Mouse (Mus musculus) C2C12 (cell line): Measurements from ENCODE around the gene Lurap1l. TPM values are rescaled to one million over a fixed set of nuclear protein-coding genes. Genes with fewer than 3 reads are reported as not detected.

ENCODE experiments used
- H3K27me3 ChIP-seq: one replicate; pipeline ENCODE4 v1.6.1; 2011; ENCODE audit not compliant: control insufficient read depth, insufficient read depth, insufficient read length
- H3K36me3 ChIP-seq: one replicate; pipeline ENCODE4 v1.6.1; 2011; ENCODE audit not compliant: control insufficient read depth, insufficient read depth
- H3K4me3 ChIP-seq: one replicate; pipeline ENCODE4 v1.5.1; 2011; ENCODE audit warnings: mild to moderate bottlenecking, control low read depth; ENCODE audit not compliant: poor library complexity, insufficient read depth, severe bottlenecking
- H3K79me2 ChIP-seq: one replicate; pipeline ENCODE4 v1.6.1; 2011; ENCODE audit not compliant: control insufficient read depth, insufficient read depth
- H3K79me3 ChIP-seq: one replicate; pipeline ENCODE4 v1.6.1; 2011; ENCODE audit warnings: low read depth, control low read depth
- H3ac ChIP-seq: one replicate; pipeline ENCODE3; 2011; ENCODE audit warnings: low read depth; ENCODE audit not compliant: control insufficient read depth, insufficient read length
- CEBPB ChIP-seq: IDR thresholded peaks from one replicate; pipeline ENCODE4 v1.6.1; 2011; ENCODE audit warnings: low read depth, mild to moderate bottlenecking, control low read depth, moderate library complexity
- CTCF ChIP-seq: IDR thresholded peaks from one replicate; pipeline ENCODE4 v1.5.1; 2011; ENCODE audit not compliant: control insufficient read depth, insufficient read depth, insufficient read length
- FOSL1 ChIP-seq: IDR thresholded peaks from one replicate; pipeline ENCODE4 v1.8.0; 2011; ENCODE audit warnings: mild to moderate bottlenecking, low read length; ENCODE audit not compliant: poor library complexity, insufficient read depth, severe bottlenecking
- MAX ChIP-seq: IDR thresholded peaks from one replicate; pipeline ENCODE4 v1.6.1; 2011; ENCODE audit warnings: mild to moderate bottlenecking, control low read depth
- MYOD1 ChIP-seq: IDR thresholded peaks from one replicate; pipeline ENCODE4 v1.6.1; 2011; ENCODE audit warnings: low read depth; ENCODE audit not compliant: control insufficient read depth, insufficient read length
- MYOG ChIP-seq: IDR thresholded peaks from one replicate; pipeline ENCODE4 v1.6.1; 2011; ENCODE audit not compliant: control insufficient read depth, insufficient read length; ENCODE audit errors: extremely low read depth
- USF1 ChIP-seq: IDR thresholded peaks from one replicate; pipeline ENCODE4 v1.6.1; 2011; ENCODE audit warnings: low read depth, mild to moderate bottlenecking, control low read depth, moderate library complexity
- microRNA-seq: library from miRNA; unstranded; fragments of <30 nt; microRNA quantifications from one replicate; pipeline ENCODE4, GENCODE M21; 2019; ENCODE audit warnings: borderline microRNAs expressed
- polyA plus RNA-seq: library from polyadenylated mRNA; unstranded; fragments of >200 nt; fragmentation: generic; extraction: Trizol; gene quantifications from one replicate; pipeline ENCODE4 v1.2.1, GENCODE M21; 2012; ENCODE audit warnings: missing spikeins

The Lurap1l gene
- polyA plus RNA-seq, 1 experiment, result 42.9 TPM

DNA sequence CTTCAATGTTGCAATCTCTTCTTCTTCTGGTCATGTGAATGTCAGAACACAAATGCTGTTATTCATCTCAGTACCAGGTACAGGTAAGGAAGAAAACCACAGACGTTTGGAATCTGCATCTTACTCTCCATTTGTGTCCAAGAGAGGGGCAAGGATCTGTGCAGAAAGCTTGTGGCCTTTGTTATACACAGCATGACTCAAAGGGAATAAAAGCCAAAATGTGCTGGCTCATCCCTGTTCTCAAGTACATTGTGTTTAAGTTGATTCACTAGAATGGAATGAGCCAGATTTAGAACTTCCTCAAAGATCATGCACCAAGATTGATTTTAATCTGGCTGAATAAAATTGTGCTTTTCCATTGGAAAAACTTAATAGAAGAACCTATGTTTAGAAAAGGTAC lies 61.4 kb downstream of the Lurap1l start:
- Histone ChIP-seq H3K27me3 (no peaks in the 10 kb centered on the region), H3K79me3 (no peaks in the 10 kb centered on the region), H3K36me3 (peaks cover 4% of the 10 kb centered on the region), H3ac (no peak overlapping the region), H3K79me2 (no peaks in the 10 kb centered on the region), H3K4me3 (no peak overlapping the region)
- TF ChIP-seq CTCF (no peak), MYOG (no peak), FOSL1 (no peak), CEBPB (peak; percentile 41), USF1 (no peak)

DNA sequence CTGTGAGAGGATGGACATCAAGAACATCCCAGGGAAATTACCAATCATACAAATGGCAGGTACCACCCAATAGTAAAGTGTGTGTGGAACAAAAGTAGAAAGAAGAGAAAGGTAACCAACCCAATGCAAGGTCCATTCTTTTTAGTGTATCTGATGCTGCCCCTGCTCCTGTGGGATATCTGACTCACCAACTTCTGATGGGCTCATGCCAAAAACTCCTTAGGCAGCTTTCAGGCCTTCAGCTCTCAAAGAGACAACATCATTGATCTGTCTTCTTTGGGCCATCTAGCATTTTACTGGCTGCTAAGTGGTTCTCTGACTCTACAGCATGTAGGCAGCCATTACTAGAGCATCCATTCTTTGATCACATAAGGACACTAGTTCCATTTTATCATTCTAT lies 63.5 kb downstream of the Lurap1l start:
- Histone ChIP-seq H3K79me3 (no peaks in the 10 kb centered on the region), H3K27me3 (no peaks in the 10 kb centered on the region), H3ac (no peak overlapping the region), H3K36me3 (peaks cover 4% of the 10 kb centered on the region), H3K4me3 (no peak overlapping the region), H3K79me2 (no peaks in the 10 kb centered on the region)
- TF ChIP-seq USF1 (no peak), MYOG (no peak), MAX (no peak), CEBPB (no peak), FOSL1 (no peak), CTCF (no peak), MYOD1 (no peak)

DNA sequence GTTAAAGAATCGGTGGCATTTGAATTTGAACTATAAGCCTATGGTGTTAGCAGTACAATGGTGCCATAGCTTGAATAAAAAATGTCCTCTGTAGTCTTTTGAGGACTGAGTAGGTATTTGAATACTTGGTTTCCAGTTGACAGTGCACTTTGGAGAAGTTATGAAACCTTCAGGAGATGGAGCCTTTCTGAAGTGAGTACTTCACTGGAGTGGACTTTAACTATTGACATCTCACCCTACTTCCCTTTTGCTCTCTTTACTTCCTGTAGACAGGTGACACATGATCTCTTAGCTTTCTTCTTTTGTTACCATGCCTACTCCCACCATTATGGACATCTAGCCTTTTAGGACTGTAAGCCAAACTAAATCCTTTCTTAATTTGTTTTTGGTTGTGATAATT lies 80.4 kb downstream of the Lurap1l start:
- Histone ChIP-seq H3ac (no peak overlapping the region), H3K36me3 (no peaks in the 10 kb centered on the region), H3K79me3 (no peaks in the 10 kb centered on the region), H3K4me3 (no peak overlapping the region), H3K79me2 (no peaks in the 10 kb centered on the region), H3K27me3 (no peaks in the 10 kb centered on the region)
- TF ChIP-seq CEBPB (no peak), MAX (no peak), MYOD1 (no peak), CTCF (no peak), FOSL1 (no peak), MYOG (no peak), USF1 (no peak)

DNA sequence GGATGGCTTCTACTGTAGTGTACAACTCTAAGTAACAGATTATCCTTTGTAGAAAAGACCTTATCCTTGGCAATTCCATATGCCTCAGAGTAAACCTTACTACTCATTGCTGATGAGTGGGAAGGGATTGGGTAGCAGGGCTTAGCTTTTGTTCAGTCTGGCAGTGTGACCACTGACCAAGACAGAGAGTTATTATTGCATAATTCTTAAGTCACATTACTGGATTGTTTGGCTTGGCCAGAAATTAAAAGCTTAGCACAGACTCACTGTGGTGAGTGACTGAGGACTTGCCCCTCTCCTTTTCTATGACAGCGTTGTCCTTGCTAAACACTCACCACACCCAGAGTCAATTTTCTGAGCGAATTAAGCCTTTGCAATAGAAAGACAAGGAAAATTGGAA lies 93.1 kb downstream of the Lurap1l start:
- H3K4me3 ChIP-seq, result no peak overlapping the region
- no peaks in the 10 kb centered on the region for H3K36me3 ChIP-seq
- no peak for TF ChIP-seq MYOD1
- TF ChIP-seq CEBPB, result peak; percentile 27
- no peak for TF ChIP-seq USF1
- no peak for TF ChIP-seq CTCF
- H3K27me3 ChIP-seq, result no peaks in the 10 kb centered on the region
- H3ac ChIP-seq, result no peak overlapping the region
- no peaks in the 10 kb centered on the region for H3K79me2 ChIP-seq
- H3K79me3 ChIP-seq, result no peaks in the 10 kb centered on the region

Small RNA genes within 50 kb of the gene (microRNA-seq; reads per million reads assigned to microRNA genes)
- not detected for gene Gm27452

Other genes starting within 250 kb of the Lurap1l start
- gene Tyrp1, start 76.5 kb upstream of the Lurap1l start, polyA plus RNA-seq, result not detected